Mouse (Mus musculus) MEL (cell line): ENCODE measurements around the gene D11Wsu47e. TPM values are rescaled to one million over a fixed set of nuclear protein-coding genes. Genes with fewer than 3 reads are reported as not detected.

Source experiments
- DNase-seq: peaks from one replicate; pipeline ENCODE4 v3.0.0; 2011; ENCODE audit warnings: low read depth, low spot score
- H3K27ac ChIP-seq: 2 replicates; pipeline ENCODE4 v1.5.1; 2012; ENCODE audit warnings: low read depth, mild to moderate bottlenecking, control low read depth, low read length, moderate library complexity; ENCODE audit not compliant: control insufficient read depth
- H3K27me3 ChIP-seq, 2 experiments: fragments of 150-350 bp in 1 of 2; sonication (generic) in 1 of 2; 2 replicates each; pipeline ENCODE4 v1.6.1; 2012; ENCODE audit warnings: low read length in 2 of 2, mild to moderate bottlenecking in 2 of 2, improper control_type of control experiment in 1 of 2, moderate library complexity in 1 of 2; ENCODE audit not compliant: insufficient read depth in 2 of 2, control insufficient read depth in 1 of 2
- H3K36me3 ChIP-seq, 2 experiments: 2 replicates each; pipeline ENCODE4 v1.6.1; 2012 to 2014; ENCODE audit warnings: low read length in 2 of 2, improper control_type of control experiment in 1 of 2, inconsistent platforms in 1 of 2, mild to moderate bottlenecking in 1 of 2; ENCODE audit not compliant: insufficient read depth in 2 of 2, control insufficient read depth in 1 of 2
- H3K4me1 ChIP-seq, 2 experiments: fragments of 150-350 bp in 1 of 2; sonication (generic) in 1 of 2; 2 replicates each; pipeline ENCODE4 v1.6.1; 2012; ENCODE audit warnings: low read length in 2 of 2, improper control_type of control experiment in 1 of 2, mild to moderate bottlenecking in 1 of 2; ENCODE audit not compliant: insufficient read depth in 2 of 2, control insufficient read depth in 1 of 2
- H3K4me3 ChIP-seq, 2 experiments: fragments of 150-350 bp in 1 of 2; sonication (generic) in 1 of 2; 2 replicates each; pipeline ENCODE4 v1.5.1; 2012; ENCODE audit warnings: low read depth in 2 of 2, low read length in 2 of 2, mild to moderate bottlenecking in 2 of 2, moderate library complexity in 2 of 2, control low read depth in 1 of 2, improper control_type of control experiment in 1 of 2; ENCODE audit not compliant: control insufficient read depth in 1 of 2, insufficient read depth in 1 of 2
- H3K79me2 ChIP-seq: 2 replicates; pipeline ENCODE4 v1.6.1; 2012; ENCODE audit warnings: mild to moderate bottlenecking, low read length, moderate library complexity; ENCODE audit not compliant: control insufficient read depth, poor library complexity, insufficient read depth
- H3K9ac ChIP-seq: 2 replicates; pipeline ENCODE4 v1.6.1; 2012; ENCODE audit warnings: low read depth, mild to moderate bottlenecking, control low read depth, low read length, moderate library complexity; ENCODE audit not compliant: control insufficient read depth, poor library complexity, severe bottlenecking
- H3K9me3 ChIP-seq: fragments of 150-350 bp; sonication (generic); replicated peaks from 2 replicates; pipeline ENCODE4 v1.6.1; 2012; ENCODE audit warnings: mild to moderate bottlenecking, low read length, improper control_type of control experiment, moderate library complexity; ENCODE audit not compliant: insufficient read depth
- BHLHE40 ChIP-seq: IDR thresholded peaks from 2 replicates; pipeline ENCODE4 v1.6.1; 2012; ENCODE audit warnings: low read depth, mild to moderate bottlenecking, inconsistent platforms, low read length, improper control_type of control experiment, borderline replicate concordance
- CTCF ChIP-seq, 3 experiments: IDR thresholded peaks in 2 of 3; conservative IDR thresholded peaks in 1 of 3; 2 replicates each; pipeline ENCODE4 v1.5.1; 2011 to 2012; ENCODE audit warnings: low read length in 3 of 3, low read depth in 2 of 3, mild to moderate bottlenecking in 2 of 3, improper control_type of control experiment in 1 of 3, inconsistent platforms in 1 of 3, mixed read lengths in 1 of 3, moderate library complexity in 1 of 3; ENCODE audit not compliant: control insufficient read depth in 1 of 3, insufficient read depth in 1 of 3, poor library complexity in 1 of 3, severe bottlenecking in 1 of 3
- ELF1 ChIP-seq: IDR thresholded peaks from 2 replicates; pipeline ENCODE4 v1.6.1; 2014; ENCODE audit warnings: low read depth, mild to moderate bottlenecking, inconsistent platforms, low read length, improper control_type of control experiment, moderate library complexity
- ETS1 ChIP-seq: IDR thresholded peaks from 2 replicates; pipeline ENCODE4 v1.6.1; 2012; ENCODE audit warnings: low read depth, mild to moderate bottlenecking, inconsistent platforms, low read length, improper control_type of control experiment, moderate library complexity
- GABPA ChIP-seq: IDR thresholded peaks from 2 replicates; pipeline ENCODE4 v1.6.1; 2012; ENCODE audit warnings: low read depth, mild to moderate bottlenecking, inconsistent platforms, low read length, improper control_type of control experiment, moderate library complexity
- GATA1 ChIP-seq: IDR thresholded peaks from 2 replicates; pipeline ENCODE4 v1.6.1; 2011; ENCODE audit warnings: low read depth, low read length, improper control_type of control experiment
- KAT2A ChIP-seq: conservative IDR thresholded peaks from 2 replicates; pipeline ENCODE4 v1.6.1; 2012; ENCODE audit warnings: low read depth, low read length, improper control_type of control experiment, inconsistent platforms
- MAFK ChIP-seq: IDR thresholded peaks from 2 replicates; pipeline ENCODE4 v1.6.1; 2011; ENCODE audit warnings: low read depth, mild to moderate bottlenecking, low read length, improper control_type of control experiment, borderline replicate concordance
- MAX ChIP-seq: IDR thresholded peaks from 2 replicates; pipeline ENCODE4 v1.6.1; 2011; ENCODE audit warnings: low read length, improper control_type of control experiment
- MEF2A ChIP-seq: IDR thresholded peaks from 2 replicates; pipeline ENCODE4 v1.6.1; 2014; ENCODE audit warnings: low read depth, mild to moderate bottlenecking, inconsistent platforms, low read length, improper control_type of control experiment; ENCODE audit not compliant: poor library complexity, insufficient replicate concordance, severe bottlenecking; ENCODE audit errors: extremely low read depth
- MYC ChIP-seq: IDR thresholded peaks from 2 replicates; pipeline ENCODE4 v1.6.1; 2011; ENCODE audit warnings: low read depth, mild to moderate bottlenecking, low read length, improper control_type of control experiment, moderate library complexity
- POLR2A ChIP-seq, 2 experiments: IDR thresholded peaks; 2 replicates each; pipeline ENCODE4 v1.6.1; 2011 to 2012; ENCODE audit warnings: low read length in 2 of 2, mild to moderate bottlenecking in 2 of 2, control low read depth in 1 of 2, improper control_type of control experiment in 1 of 2, low read depth in 1 of 2, moderate library complexity in 1 of 2; ENCODE audit not compliant: control insufficient read depth in 1 of 2, insufficient read depth in 1 of 2, poor library complexity in 1 of 2
- POLR2AphosphoS2 ChIP-seq: IDR thresholded peaks from 2 replicates; pipeline ENCODE4 v1.6.1; 2011; ENCODE audit warnings: low read length, improper control_type of control experiment
- POLR2AphosphoS5 ChIP-seq: IDR thresholded peaks from 2 replicates; pipeline ENCODE4 v1.6.1; 2012; ENCODE audit warnings: low read depth, borderline replicate concordance, mild to moderate bottlenecking, inconsistent platforms, low read length, moderate library complexity, mixed read lengths
- RAD21 ChIP-seq: IDR thresholded peaks from 2 replicates; pipeline ENCODE4 v1.6.1; 2011; ENCODE audit warnings: mild to moderate bottlenecking, low read depth, low read length, improper control_type of control experiment
- RCOR1 ChIP-seq: IDR thresholded peaks from 2 replicates; pipeline ENCODE4 v1.6.1; 2012; ENCODE audit warnings: low read depth, mild to moderate bottlenecking, inconsistent platforms, low read length, improper control_type of control experiment
- SIN3A ChIP-seq: IDR thresholded peaks from 2 replicates; pipeline ENCODE4 v1.6.1; 2012; ENCODE audit warnings: low read length, improper control_type of control experiment, inconsistent platforms
- SMC3 ChIP-seq: IDR thresholded peaks from 2 replicates; pipeline ENCODE4 v1.6.1; 2011; ENCODE audit warnings: low read depth, low read length, improper control_type of control experiment
- TAL1 ChIP-seq: IDR thresholded peaks from 2 replicates; pipeline ENCODE4 v1.6.1; 2012; ENCODE audit warnings: mild to moderate bottlenecking, inconsistent platforms, low read length, moderate library complexity, mixed read lengths
- TBP ChIP-seq: IDR thresholded peaks from 2 replicates; pipeline ENCODE4 v1.8.0; 2011; ENCODE audit warnings: low read depth, low read length, improper control_type of control experiment
- TCF12 ChIP-seq: IDR thresholded peaks from 2 replicates; pipeline ENCODE4 v1.6.1; 2014; ENCODE audit warnings: low read depth, mild to moderate bottlenecking, inconsistent platforms, low read length, improper control_type of control experiment, moderate library complexity
- UBTF ChIP-seq: IDR thresholded peaks from 2 replicates; pipeline ENCODE4 v1.6.1; 2012; ENCODE audit warnings: low read depth, mild to moderate bottlenecking, inconsistent platforms, low read length, improper control_type of control experiment, moderate library complexity, borderline replicate concordance; ENCODE audit not compliant: insufficient read depth
- USF1 ChIP-seq: IDR thresholded peaks from 2 replicates; pipeline ENCODE4 v1.6.1; 2014; ENCODE audit warnings: low read depth, mild to moderate bottlenecking, inconsistent platforms, low read length, improper control_type of control experiment, moderate library complexity
- ZC3H11A ChIP-seq: IDR thresholded peaks from 2 replicates; pipeline ENCODE4 v1.6.1; 2012; ENCODE audit warnings: low read depth, mild to moderate bottlenecking, inconsistent platforms, low read length, improper control_type of control experiment
- polyA plus RNA-seq, 2 experiments: library from polyadenylated mRNA; stranded (reverse) in 1 of 2; unstranded in 1 of 2; fragments of >175 nt in 1 of 2; fragments of >200 nt in 1 of 2; gene quantifications; 2 replicates each; pipeline versions ENCODE4 v1.2.1 to v1.2.4; 2012; ENCODE audit warnings: low replicate concordance in 2 of 2, low read depth in 1 of 2; ENCODE audit not compliant: insufficient read length in 2 of 2, insufficient read depth in 1 of 2, missing spikeins in 1 of 2
- total RNA-seq: library from RNA; depleted of rRNA; stranded (reverse); fragments of 300-350 nt; gene quantifications from 2 replicates; pipeline ENCODE4 v1.2.3, GENCODE M21; 2012

Gene D11Wsu47e
- total and polyA plus RNA-seq, 3 experiments = 25.0 to 40.6 TPM; not detected in 1

- DNase-seq = no peak
- peaks cover 14% of the 10 kb centered on the region for H3K79me2 ChIP-seq
- H3K9me3 ChIP-seq = no peaks in the 10 kb centered on the region
- no peaks in the 10 kb centered on the region for H3K27me3 ChIP-seq
- no peak for TF ChIP-seq ETS1
- no peak for TF ChIP-seq ELF1
- no peak for TF ChIP-seq USF1
- TF ChIP-seq CTCF (IDR thresholded peaks at IDR 0.05 in 2 of 3, conservative IDR thresholded peaks at IDR 0.05 in 1 of 3; ENCODE audit: control insufficient read depth in 1 of 3, insufficient read depth in 1 of 3, low read depth in 2 of 3, low read length in 3 of 3, poor library complexity in 1 of 3, severe bottlenecking in 1 of 3) = no peak
- TF ChIP-seq POLR2AphosphoS5 = no peak
- TF ChIP-seq RCOR1 = no peak
- no peak for TF ChIP-seq UBTF
- TF ChIP-seq MEF2A = no peak
- TF ChIP-seq TBP = no peak
- TF ChIP-seq BHLHE40 = no peak
- TF ChIP-seq ZC3H11A = no peak
- no peak for TF ChIP-seq MAX
- TF ChIP-seq GATA1 = no peak
- no peak for TF ChIP-seq RAD21
- no peak for TF ChIP-seq SIN3A
- TF ChIP-seq TAL1 = no peak
- no peak for TF ChIP-seq KAT2A
- no peak for TF ChIP-seq POLR2A (IDR thresholded peaks at IDR 0.05; ENCODE audit: control insufficient read depth in 1 of 2, insufficient read depth in 1 of 2, low read depth in 1 of 2, low read length in 2 of 2, poor library complexity in 1 of 2)
- TF ChIP-seq MAFK = no peak
- TF ChIP-seq GABPA = no peak
- TF ChIP-seq, all 39 proteins: peak for 0
- peaks cover 0 to 17% of the 10 kb centered on the region in 2 experiments; a peak in 3 of 4 replicates for H3K4me1 ChIP-seq
- no peak overlapping the region for H3K4me3 ChIP-seq
- no peak overlapping the region for H3K27ac ChIP-seq
- no peak overlapping the region for H3K9ac ChIP-seq
- H3K36me3 ChIP-seq = peaks cover 7 to 12% of the 10 kb centered on the region in 2 experiments; a peak in 3 of 4 replicates
These were observed 46.7 kb downstream of the D11Wsu47e start for GRCm38 (mm10) chr11:113730879-113731278.

DNA sequence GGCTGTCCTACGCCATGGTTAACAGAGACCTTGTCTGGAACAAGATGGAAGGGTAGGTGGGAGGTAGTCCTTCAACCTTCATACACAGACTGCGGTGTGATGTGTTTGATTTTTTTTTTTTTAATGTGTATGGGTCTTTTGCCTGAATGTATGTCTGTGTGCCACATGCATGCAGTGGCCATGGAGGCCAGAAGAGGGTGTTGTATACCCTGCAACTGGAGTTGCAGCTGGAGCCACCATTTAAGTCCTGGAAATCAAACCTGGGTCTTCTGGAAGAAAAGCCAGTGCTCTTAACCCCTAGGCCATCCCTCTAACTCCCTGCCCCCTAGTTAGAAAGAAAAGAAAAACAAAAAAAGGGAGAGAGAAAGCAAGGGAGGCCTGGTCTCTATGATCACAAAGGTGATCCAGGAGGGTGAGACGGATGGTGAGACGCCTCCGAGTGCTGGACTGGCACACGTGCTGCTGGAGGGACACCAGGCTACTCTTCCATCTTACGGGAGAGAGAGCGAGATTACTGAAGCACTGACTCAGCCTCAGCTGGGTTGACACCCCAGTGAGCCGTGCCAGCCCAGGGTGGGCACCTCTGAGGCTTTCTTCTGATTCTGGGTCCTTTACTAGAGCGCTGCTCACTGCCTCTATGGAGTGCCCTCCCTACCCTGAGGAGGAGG is 47.9 kb downstream of the D11Wsu47e start:
- peaks cover 0 to 17% of the 10 kb centered on the region in 2 experiments; a peak in 3 of 4 replicates for H3K4me1 ChIP-seq

More for the DNA sequence above, 47.9 kb downstream of the D11Wsu47e start:
- Histone ChIP-seq H3K27me3 (no peaks in the 10 kb centered on the region), H3K9me3 (no peaks in the 10 kb centered on the region), H3K9ac (no peak overlapping the region), H3K27ac (no peak overlapping the region), H3K4me3 (no peak overlapping the region)
- TF ChIP-seq TBP (no peak), RCOR1 (no peak), RAD21 (peak; percentile 47), MYC (no peak), TCF12 (no peak), POLR2AphosphoS2 (no peak), POLR2A (IDR thresholded peaks at IDR 0.05; ENCODE audit: control insufficient read depth in 1 of 2, insufficient read depth in 1 of 2, low read depth in 1 of 2, low read length in 2 of 2, poor library complexity in 1 of 2) (no peak), SMC3 (peak; percentile 48), ZC3H11A (peak; percentile 39), ELF1 (no peak), CTCF (IDR thresholded peaks at IDR 0.05 in 2 of 3, conservative IDR thresholded peaks at IDR 0.05 in 1 of 3; ENCODE audit: control insufficient read depth in 1 of 3, insufficient read depth in 1 of 3, low read depth in 2 of 3, low read length in 3 of 3, poor library complexity in 1 of 3, severe bottlenecking in 1 of 3) (peak; percentile 8 to 48 (median 43); a peak in 3 of 6 replicates)
- TF ChIP-seq, all 39 proteins: peak for 4
- peaks cover 7 to 12% of the 10 kb centered on the region in 2 experiments; a peak in 3 of 4 replicates for H3K36me3 ChIP-seq
- peaks cover 16% of the 10 kb centered on the region for H3K79me2 ChIP-seq
- DNase-seq = no peak
